Mouse (Mus musculus) left cerebral cortex, postnatal 14 days (tissue): ENCODE measurements around the gene Syt1. TPM values are rescaled to one million over a fixed set of nuclear protein-coding genes. Genes with fewer than 3 reads are reported as not detected.

Source experiments
- DNase-seq, 2 experiments: peaks; one replicate each; pipeline ENCODE4 v3.0.0; 2021 to 2022; ENCODE audit warnings: low spot score in 2 of 2, mixed read lengths in 1 of 2
- intact Hi-C: fragments of 180-260 bp; cut with DNase I; formaldehyde crosslinking; loops from one replicate; pipeline ENCODE4 v1.15.1; 2025
- long read RNA-seq, 2 experiments: library from polyadenylated mRNA; stranded (forward); transcript quantifications; one replicate each; pipeline ENCODE4 v2.0.0; 2021
- total RNA-seq, 2 experiments: library from RNA; stranded (reverse); gene quantifications; 2 replicates each; pipeline ENCODE4 v1.2.3; 2021

Gene Syt1
- 1,000 to 10,000 TPM; 1,079 to 1,115 TPM for total RNA-seq
- long read RNA-seq, experiment 1, full-length matches to known transcripts: 23 of 195 reads
- long read RNA-seq, experiment 1, partial matches to known transcripts: 9 of 195 reads
- long read RNA-seq, experiment 1, other reads (novel, unspliced or antisense): 163 of 195 reads
- long read RNA-seq, experiment 2, full-length matches to known transcripts: 18 of 145 reads
- long read RNA-seq, experiment 2, partial matches to known transcripts: 10 of 145 reads
- long read RNA-seq, experiment 2, other reads (novel, unspliced or antisense): 117 of 145 reads

DNA sequence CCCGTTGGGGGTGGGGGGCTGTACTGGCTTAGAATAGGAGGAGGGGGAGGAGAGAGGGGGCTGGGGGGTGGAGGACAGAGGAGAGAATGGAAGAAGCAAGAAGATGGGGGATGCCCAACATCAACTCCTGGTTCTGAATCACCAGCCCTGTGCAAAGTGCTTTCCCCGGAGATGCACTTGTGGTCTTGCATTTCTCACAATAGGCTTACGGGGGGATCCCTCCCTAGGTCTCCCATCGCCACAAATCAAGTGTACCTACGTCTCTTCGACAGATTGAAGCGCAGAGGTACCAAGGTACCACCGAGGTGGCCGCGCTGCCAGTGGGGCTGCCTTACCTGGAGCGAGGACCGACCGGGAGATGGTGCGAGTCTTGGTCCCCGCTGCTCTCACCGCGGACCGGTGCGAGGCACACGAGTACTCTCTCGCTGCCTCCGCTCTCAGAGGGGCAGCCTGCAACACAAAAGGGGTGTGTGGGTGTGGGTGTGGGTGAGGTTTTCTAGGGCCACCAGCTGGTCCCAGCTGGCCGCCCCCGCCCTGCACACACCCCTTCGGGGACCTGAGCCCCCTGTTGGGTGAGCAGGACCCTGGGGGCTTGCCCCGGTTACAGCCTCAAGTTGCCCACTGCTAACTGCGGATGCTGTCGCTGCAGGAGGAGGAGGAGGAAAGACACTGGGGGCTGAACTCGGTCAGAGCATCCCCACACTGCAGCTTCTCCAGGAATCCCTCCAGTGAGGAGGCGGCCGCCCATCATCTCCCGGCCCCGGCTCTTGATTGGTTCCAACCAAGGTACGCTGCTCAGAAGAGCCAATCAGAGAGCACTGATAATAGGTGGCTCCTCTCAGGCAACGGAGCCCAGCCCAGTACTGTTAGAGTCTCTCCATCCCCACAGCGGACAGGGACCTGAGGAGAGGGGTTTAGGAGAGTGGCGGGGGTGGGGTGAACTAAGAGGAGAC lies at the start of gene Syt1:
Gene Syt1 (minus strand): TSS at position 742 of the 953 bp plus-strand sequence.
- peak; percentile 92 to 95 for DNase-seq
- intact Hi-C loops: loop anchor here (5.0 kb wide), 1 partner anchor 482 kb away; no protein-coding TSS in a partner anchor

- intact Hi-C loops: no loop called here
- DNase-seq: peak in 1 of 2 experiments; percentile 26
Observed at GRCm38 (mm10) chr10:109056500-109056899, 45.7 kb upstream of the Syt1 start.

DNA sequence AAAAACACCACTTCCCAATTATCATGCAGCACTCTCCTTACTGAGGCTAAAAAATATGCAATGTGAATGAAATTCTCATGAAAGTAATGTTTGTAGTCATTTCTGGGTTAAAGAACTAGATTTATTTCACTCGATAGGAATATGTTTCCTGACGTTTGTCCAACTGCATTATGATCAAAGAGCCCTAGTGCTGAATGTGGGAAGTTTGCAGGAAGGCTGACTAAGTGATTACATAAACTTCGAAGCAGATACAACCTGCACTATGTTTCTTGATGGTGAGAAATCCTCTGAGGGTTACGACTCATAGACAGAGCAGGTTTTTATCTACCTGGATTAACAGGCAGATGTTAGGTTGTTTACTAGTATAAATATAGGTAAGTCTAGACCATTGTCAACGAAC lies 36.8 kb upstream of the Syt1 start:
- no peak for DNase-seq
- intact Hi-C loops: no loop called here

GRCm38 (mm10) chr10:109046988-109047387 lies 36.2 kb upstream of the Syt1 start:
- intact Hi-C loops: no loop called here
- DNase-seq: no peak

GRCm38 (mm10) chr10:109011226-109012165 lies 714 bp upstream of the Syt1 start:
- DNase-seq: peak; percentile 60 to 62
- intact Hi-C loops: loop anchor here (5.0 kb wide), 1 partner anchor 481 kb away; no protein-coding TSS in a partner anchor

DNA sequence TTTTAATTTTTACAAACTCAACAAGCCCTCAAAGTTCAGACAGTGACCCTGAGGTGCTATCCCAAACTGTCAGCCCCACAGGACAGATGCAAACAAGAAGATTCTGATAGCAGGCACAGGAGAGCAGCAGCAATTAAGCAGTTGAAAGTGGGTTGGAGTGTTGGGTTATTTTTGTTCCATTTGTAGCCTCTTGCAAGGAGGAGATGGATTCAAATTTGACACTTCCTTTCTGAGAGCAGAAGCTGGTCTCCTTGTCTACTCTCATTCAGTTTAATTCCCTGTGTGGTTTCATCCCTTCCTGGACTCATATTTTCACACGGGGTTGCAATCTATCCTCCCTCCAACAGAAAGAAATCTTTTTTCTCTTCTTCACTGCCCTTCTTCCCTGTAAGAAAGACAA lies 951 bp downstream of the Syt1 start:
- intact Hi-C loops: loop anchor here (5.0 to 10.0 kb wide), 4 partner anchors 107 to 482 kb away; no protein-coding TSS in a partner anchor
- no peak for DNase-seq

DNA sequence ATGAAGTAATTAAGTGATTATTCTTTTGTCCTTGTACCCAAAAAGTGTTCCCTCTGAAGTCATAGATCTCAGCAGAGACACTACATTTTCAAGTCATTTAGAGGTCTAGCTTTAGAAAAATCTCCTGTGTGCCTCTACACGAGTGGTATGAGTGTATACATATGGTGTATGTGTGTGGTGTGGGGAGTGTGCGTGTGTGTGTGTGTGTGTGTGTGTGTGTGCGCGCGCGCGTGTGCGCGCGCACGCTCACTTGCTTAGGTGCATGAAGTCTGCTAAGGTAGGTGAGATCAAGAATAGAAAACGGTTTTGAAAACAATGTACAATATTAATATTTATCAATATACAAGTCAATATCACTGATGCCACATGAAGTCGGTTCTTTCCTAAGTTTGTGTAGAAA lies 2.3 kb downstream of the Syt1 start:
- intact Hi-C loops: loop anchor here (5.0 to 10.0 kb wide), 3 partner anchors 109 to 316 kb away; no protein-coding TSS in a partner anchor
- DNase-seq: no peak

- peak in 1 of 2 experiments; percentile 44 for DNase-seq
- intact Hi-C loops: loop anchor here (10.0 kb wide), 2 partner anchors 269 to 321 kb away; no protein-coding TSS in a partner anchor
Observed at GRCm38 (mm10) chr10:109003482-109003881, 7.3 kb downstream of the Syt1 start.

DNA sequence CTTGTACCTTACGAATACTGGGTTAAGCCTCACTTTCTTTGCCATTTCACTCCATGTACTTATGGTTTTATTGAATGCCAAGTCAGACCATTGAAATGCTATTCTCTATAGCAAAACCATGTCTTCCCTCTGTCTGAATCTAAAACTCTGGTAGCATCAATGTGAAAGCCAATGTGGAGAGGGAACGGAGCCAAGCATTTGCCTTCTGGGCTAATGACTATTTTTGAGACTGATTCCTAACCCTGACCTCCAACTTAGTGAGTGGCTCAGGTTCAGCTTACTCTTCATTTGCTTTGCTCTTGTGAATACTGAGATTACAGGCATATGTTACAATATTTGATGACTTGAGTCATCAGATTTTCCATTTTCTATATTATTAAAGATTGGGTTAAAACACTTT lies 23.5 kb downstream of the Syt1 start:
- DNase-seq: no peak
- intact Hi-C loops: no loop called here

DNA sequence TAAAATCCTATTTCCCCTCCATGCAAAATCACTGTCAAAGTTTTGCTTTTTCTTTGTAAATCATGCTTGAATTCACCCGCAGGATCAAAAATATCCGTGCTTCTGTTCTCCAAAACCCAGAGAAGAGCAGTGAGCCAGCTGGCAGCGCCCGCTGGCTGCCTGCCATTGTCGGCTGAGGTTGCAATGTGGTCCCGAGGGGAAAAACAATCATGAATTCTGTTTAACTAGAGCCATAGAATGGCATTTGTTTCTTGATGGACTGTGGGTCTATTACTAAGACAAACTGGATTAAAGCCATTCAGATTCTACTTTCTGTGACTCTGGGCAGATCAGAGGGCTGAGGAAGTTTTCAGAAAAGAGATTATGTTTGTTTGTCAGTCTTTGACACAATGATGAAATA lies 31.1 kb downstream of the Syt1 start:
- intact Hi-C loops: no loop called here
- DNase-seq: peak; percentile 61 to 76

GRCm38 (mm10) chr10:108954952-108955351 lies 55.8 kb downstream of the Syt1 start:
- intact Hi-C loops: no loop called here
- DNase-seq: peak in 1 of 2 experiments; percentile 11

DNA sequence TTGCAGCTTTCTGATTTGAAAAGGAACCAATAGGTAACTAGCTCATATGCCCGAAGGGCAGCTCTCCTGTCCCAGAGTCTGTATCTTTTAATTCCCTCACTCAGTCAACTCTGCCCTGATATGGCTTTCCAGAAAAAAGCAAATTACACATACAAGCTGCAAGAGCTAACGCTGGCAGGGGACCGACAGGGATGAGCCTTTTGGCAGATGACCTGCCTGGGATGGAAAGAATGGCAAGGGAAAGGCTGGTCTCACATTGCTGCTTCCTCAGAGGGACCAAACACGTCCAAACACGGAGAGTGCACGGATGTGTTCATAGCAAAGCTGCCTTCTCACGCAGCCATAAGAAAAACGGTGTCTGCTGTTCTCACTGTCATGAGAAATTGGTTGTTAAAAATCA lies 58.6 kb downstream of the Syt1 start:
- no peak for DNase-seq
- intact Hi-C loops: no loop called here

- intact Hi-C loops: no loop called here
- no peak for DNase-seq
Observed at GRCm38 (mm10) chr10:108936838-108937430, 73.8 kb downstream of the Syt1 start.

DNA sequence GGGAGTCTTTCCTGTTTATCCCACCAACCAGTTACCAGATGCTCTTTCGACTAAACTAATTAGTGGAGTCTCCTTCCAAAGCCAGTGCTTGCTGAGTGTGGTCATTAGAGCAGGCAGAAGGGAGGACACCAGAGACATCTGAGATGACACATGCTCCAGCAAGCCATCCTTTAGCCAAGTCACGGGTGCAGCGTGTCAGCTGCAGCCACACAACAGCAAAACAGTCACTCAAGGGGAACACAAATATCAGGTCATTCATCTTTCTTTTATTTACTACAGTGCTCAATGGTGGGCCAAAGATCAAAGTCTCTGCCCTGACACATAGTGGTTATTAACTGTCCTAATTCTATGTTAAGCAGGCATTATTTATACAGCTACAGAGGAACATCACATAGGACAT lies 80.5 kb downstream of the Syt1 start:
- intact Hi-C loops: no loop called here
- no peak for DNase-seq

GRCm38 (mm10) chr10:108929676-108930075 lies 81.1 kb downstream of the Syt1 start:
- peak in 1 of 2 experiments; percentile 28 for DNase-seq
- intact Hi-C loops: no loop called here

GRCm38 (mm10) chr10:108905264-108905663 lies 105.5 kb downstream of the Syt1 start:
- intact Hi-C loops: no loop called here
- DNase-seq: no peak

DNA sequence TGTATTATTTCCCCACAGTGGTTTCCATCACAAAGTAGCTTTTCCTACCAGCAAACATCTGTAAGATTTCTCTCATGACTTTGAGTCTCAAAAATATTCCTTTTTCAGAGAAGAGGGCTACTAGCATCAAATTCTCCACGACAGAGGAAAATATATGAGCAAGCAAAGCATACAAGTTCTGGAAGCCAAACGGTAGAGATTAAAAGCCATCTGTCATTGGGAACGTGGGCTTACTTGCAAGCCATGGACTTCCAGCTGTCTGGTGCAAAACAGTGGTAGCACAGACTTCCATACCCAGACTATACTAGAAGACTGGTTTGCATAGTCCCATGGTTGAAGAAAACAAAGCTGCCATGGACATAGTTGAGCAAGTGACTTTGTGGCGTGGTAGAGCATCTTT lies 106.4 kb downstream of the Syt1 start:
- intact Hi-C loops: no loop called here
- no peak for DNase-seq

- intact Hi-C loops: no loop called here
- no peak for DNase-seq
Observed at GRCm38 (mm10) chr10:108896529-108896928, 114.3 kb downstream of the Syt1 start.

- intact Hi-C loops: no loop called here
- DNase-seq: no peak
Observed at GRCm38 (mm10) chr10:108893288-108893687, 117.5 kb downstream of the Syt1 start.
